Mouse (Mus musculus): ENCODE data around the gene Isl2.

Isl2 gene

DNA sequence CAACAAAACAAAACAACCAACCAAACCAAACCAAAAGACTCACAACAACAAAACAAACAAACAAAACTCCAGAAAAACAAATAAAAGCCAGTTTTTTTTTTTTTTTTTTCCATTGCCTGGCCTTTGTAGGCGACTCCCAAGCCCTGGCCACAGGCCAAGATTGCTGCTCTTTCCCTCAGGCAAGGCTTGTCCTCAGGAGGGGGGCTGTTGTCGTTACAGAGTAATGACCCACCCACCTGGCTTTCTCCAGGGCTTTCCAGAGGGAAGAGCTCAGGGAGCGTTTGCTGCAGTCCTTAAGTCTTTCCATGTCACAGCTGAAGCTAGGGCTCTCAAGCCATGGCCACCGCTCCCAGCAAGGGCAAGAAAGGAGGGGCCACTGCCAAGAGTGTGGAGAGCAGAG lies at the start of gene Isl2:
TSS of gene Isl2 (plus strand) at position 296 of the 400 bp plus-strand sequence.
- no peak for DNase-seq (ENCODE audit: low spot score in 2 of 2)

DNA sequence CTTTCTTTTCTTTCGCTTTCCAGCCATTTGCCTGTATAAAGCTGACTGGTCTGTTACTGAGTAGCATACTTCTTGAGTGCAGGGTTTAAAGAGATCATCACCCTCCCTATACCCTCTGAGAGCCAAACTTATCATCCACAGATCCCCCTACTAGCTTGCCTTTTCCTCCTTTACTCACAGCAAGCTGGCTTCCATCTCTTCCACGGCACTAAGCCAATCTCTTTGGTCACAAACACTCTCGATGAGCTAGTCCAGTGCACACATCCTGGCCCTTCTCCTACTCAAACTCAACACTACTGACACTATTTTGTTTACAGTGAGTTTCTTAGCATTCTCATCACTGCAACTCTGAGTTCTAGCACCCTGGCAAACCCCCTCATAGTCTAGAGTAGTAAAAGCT lies 30.6 kb upstream of the Isl2 start:
- peak; percentile 46 to 70 for DNase-seq (ENCODE audit: low spot score in 2 of 2)

DNA sequence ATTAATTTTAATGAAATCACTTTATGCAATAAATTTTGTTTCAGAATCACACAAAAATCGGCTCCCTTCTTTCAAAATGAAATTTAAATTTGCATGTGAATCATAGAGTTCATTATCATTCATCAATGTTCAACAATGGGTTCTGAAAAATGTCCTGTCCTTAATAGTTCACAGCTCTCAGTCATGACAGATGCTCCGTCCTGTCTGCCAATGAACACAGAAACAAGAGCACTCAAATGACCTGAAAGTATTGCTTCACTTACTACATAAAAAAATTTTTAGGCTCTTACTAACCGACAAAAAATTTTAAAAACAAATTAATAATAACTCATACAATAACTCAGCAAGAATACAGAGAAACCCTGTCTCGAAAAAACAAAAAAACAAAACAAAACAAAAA lies 29.8 kb upstream of the Isl2 start:
- DNase-seq (ENCODE audit: low spot score in 2 of 2): peak; percentile 23 to 43

GRCm38 (mm10) chr9:55509731-55510130 lies 28.7 kb upstream of the Isl2 start:
- no peak for DNase-seq (ENCODE audit: low spot score in 2 of 2)

- DNase-seq (ENCODE audit: low spot score in 2 of 2): peak in 1 of 2 experiments; percentile 22
Measured at GRCm38 (mm10) chr9:55510651-55511235, 27.7 kb upstream of the Isl2 start.

DNA sequence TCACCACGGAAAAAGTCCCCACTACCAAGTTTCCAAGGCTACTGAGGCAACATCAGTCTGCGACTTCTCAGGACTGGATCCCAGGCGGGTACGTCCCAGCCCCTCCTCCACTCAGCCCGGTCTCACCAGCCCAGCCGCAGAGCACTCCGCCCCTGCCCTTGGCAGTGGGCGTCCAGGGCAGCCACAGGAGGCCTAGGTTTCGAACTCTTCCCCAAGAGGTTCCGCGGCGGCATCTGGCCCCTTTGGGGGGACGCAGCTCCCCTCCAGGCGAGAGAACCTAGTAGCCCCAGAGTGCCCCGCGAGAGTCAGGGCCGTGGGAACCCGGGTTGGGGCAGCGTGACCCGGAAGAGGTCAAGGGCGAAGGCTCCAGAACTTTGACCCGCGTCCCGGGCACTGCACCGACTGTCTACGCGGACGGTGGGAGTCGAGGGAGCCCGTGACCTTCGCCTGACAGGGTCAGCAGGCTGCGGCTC lies 26.9 kb upstream of the Isl2 start:
- DNase-seq (ENCODE audit: low spot score in 2 of 2): no peak

DNA sequence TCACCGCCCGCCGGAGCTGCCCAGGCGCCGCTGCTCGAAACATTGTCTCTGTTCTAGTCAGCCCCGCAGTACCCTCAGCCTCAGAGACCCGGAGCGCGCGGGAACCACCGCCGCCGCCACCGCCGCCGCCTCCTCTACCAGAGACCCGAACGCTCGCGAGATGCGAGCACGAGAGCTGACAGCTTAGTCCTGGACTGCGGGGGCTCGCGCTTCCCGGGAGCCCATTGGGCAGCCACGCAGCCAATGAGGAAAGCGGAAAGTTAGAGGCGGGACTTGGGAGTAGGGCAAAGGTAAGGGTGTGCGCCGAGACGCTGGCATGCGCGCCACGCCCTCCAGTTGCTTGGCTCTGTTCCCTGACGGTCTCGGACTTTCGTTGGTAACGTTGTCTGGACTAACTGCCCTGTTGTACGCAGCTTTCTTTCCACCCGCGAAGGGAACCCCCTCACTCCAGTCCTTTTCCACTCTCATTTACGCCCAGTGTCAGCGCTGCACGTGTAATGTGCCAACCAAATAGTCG lies 26.4 kb upstream of the Isl2 start, which contains the start of gene Etfa:
TSS of gene Etfa (minus strand) at position 217 of the 517 bp plus-strand sequence.
- DNase-seq (ENCODE audit: low spot score in 2 of 2): peak; percentile 96

DNA sequence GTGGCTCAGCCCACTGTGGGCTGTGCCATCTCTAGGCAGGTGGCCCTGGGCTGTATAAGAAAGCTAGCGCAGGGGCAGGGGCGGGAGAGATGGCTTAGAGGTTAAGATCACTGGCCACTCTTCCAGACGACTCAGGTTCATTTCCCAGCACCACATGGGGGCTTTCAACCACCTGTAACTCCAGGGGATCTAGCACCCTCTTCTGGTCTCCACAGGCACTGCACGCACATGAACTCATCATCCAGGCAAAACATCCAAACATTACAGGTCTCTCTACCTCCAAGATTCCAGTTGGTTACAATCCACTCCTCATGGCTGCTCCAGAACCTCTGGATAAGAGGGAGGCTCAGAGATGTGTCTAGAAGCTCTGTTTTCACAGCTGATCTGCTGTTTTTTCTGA lies 12.8 kb upstream of the Isl2 start:
- no peak for DNase-seq (ENCODE audit: low spot score in 2 of 2)

- DNase-seq (ENCODE audit: low spot score in 2 of 2): peak in 1 of 2 experiments; percentile 50
Measured at GRCm38 (mm10) chr9:55535907-55536306, 2.6 kb upstream of the Isl2 start.

DNA sequence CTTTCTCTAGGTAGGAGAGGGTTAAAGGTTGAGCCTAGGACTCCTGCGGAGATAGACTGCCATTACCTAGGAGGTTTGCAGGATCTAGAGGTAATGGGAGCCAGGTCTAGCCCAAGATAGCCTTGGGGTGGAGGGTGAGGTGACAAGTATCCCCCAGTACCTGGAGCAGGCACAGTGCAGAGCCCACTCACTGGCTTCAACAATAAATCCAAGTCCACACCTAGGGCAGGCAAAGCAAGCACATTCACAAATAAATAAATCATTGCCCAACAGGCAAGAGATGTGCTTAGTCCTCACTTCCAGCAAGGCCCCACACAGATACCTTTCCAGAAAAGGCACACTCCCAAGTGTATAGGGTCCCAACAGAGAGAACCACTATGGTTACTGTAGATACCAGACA lies 534 bp downstream of the Isl2 start:
- DNase-seq (ENCODE audit: low spot score in 2 of 2): no peak

DNA sequence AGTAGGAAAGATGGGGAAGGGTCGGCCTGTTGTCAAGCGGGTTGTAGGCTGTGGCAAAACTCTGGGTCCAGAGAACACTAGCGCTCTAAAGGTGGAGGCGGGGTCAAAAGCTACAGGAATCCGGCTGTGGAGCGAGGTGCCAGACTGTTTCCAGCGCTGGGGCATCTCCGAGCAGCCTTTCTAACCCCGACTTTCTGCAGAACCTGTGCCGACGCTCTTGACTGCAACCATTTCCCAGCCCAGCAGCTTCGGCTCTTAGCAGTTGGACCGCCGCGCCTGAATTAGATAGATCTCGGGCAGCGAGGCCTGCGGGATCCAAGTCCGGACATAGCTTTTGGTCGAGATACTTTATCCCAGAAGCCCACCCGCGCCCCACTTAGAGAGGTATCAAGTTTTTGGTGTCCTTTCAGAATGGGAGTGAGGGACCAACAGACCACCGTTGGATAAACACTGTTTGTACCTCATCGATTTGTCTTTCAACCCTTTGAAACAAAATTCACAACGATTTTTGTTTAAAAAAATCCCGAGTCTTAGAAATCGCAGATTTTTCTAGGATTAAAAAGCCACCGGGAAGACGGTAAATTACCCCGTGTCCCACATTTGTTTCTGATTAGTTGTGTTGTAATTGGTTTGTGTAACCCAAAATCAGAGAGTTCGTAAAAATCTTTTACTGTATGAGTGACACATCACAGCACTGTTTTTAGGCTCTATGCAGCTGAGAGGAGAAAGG lies 1.4 kb downstream of the Isl2 start:
- no peak for DNase-seq (ENCODE audit: low spot score in 2 of 2)

GRCm38 (mm10) chr9:55540391-55540770 lies 1.9 kb downstream of the Isl2 start:
- DNase-seq (ENCODE audit: low spot score in 2 of 2): no peak

- DNase-seq (ENCODE audit: low spot score in 2 of 2): peak; percentile 24 to 31
Measured at GRCm38 (mm10) chr9:55540888-55541287, 2.4 kb downstream of the Isl2 start.

DNA sequence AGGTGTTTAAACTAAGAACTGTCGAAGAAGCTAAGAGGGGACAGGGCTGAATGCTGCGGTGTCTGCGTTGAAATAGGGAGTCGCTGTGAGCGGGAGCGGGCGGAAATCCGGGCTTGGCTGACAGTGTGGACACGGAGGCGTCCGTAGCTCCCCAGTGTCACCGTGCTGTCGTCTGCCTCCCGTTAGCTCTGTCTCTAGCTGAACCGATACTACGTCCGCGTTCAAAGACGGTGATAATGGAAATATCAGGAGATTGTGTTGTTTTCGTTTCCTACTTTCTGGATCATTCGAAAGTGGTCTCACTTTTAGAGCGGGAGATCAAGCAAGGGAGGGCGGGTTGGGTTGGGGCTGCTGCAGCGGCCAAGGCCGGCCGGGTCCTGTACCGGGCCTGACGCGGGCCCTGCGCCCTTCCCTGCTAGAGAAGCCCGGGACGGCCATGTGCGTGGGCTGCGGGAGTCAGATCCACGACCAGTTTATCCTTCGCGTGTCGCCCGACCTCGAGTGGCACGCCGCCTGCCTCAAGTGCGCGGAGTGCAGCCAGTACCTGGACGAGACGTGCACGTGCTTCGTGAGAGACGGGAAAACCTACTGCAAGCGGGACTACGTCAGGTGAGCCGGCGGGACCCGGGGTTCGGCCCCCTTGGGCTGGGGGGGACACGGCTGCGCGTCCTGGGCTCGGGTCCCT lies 3.4 kb downstream of the Isl2 start:
- peak in 1 of 2 experiments; percentile 33 for DNase-seq (ENCODE audit: low spot score in 2 of 2)

DNA sequence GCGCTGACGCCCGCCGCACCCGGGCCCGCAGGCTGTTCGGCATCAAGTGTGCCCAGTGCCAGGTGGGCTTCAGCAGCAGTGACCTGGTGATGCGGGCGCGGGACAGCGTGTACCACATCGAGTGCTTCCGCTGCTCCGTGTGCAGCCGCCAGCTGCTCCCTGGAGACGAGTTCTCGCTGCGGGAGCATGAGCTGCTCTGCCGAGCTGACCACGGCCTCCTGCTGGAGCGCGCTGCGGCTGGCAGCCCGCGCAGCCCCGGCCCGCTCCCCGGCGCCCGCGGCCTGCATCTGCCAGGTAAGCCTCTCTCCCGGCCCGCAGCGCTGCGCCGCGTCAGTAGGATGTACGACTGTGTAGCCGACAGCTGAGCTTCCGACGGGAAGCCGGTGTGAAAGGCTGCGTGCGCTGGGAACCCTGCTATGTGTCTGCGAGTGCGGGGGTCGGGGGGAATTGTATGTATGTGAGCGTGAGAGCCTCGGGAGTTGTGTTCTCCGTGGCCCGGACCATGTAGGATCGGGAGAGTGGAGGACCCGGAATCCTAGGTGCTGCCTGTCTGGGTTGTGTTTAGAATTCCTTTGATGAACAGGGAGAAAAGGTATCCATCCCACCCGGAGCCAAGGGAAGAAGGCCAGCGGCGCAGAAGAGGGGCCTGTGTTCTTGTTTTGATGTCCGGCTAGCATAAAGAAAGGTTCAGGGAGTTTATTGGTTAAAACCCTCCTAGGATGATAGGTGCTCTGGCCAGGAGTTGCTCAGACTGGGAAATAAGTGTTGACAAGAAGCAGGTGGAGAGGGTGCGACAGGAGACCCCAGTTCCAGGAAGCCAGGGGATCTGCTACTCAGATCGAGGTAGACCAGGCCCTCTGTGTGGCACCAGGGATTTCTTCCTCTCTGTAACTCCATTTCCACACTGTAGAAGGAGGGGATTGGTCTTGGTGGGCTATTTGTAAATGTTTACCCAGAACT lies 4.2 kb downstream of the Isl2 start:
- DNase-seq (ENCODE audit: low spot score in 2 of 2): no peak

DNA sequence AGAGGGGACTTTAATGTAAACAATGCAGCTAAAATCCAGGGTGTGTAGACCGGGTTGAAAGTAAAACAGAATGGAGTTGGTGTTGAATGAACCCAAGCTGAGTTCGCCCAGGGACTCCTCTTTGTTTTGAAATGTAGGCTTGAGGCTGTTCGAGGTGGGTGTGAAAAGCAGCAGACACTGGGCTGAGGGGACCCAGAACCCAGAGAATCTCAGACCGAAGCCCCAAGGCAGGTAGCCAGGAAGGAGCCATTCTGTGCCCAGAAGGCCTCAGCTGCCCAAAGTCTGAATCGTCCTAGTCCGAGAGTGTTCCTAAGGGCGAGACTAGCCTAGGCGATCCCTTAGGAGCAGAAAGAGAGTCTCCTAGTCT lies 4.8 kb downstream of the Isl2 start:
- DNase-seq (ENCODE audit: low spot score in 2 of 2): peak in 1 of 2 experiments; percentile 26

- peak in 1 of 2 experiments; percentile 37 for DNase-seq (ENCODE audit: low spot score in 2 of 2)
Measured at GRCm38 (mm10) chr9:55543703-55544401, 5.4 kb downstream of the Isl2 start.

DNA sequence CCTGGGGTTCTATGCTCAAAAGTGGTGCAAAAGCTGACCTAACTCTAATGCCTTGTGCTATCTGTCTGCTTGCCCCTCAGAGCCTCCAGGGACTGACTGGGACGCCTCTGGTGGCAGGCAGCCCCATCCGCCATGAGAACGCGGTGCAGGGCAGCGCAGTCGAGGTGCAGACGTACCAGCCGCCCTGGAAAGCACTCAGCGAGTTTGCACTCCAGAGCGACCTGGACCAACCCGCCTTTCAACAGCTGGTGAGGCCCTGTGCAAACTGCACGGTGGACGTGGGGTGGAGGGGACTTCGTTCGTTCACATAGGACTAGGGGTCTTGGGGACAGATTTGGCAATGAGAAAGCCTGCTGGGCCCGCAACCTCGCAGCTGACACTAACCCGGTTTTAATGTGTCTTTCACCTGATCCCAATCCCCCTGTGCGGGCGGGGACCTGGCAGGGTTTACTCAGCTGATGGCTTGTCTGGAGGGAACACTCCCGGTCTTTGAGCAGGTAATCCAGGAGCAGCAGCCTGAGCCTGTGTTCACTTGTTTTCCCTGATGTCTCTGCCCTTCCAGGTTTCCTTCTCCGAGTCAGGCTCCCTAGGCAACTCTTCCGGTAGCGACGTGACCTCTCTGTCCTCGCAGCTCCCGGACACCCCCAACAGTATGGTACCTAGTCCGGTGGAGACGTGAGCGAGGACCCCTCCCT lies 6.5 kb downstream of the Isl2 start:
- DNase-seq (ENCODE audit: low spot score in 2 of 2): peak in 1 of 2 experiments; percentile 25

- peak in 1 of 2 experiments; percentile 11 for DNase-seq (ENCODE audit: low spot score in 2 of 2)
Measured at GRCm38 (mm10) chr9:55545556-55546175, 7.2 kb downstream of the Isl2 start.
